Mouse (Mus musculus) urinary bladder, postnatal 4 days (tissue): ENCODE data around the gene Ap5b1.

Experiments used
- DNase-seq, 2 experiments: peaks; one replicate each; pipeline ENCODE4 v3.0.0; 2021 to 2022; ENCODE audit warnings: low spot score in 2 of 2

Ap5b1 gene

DNA sequence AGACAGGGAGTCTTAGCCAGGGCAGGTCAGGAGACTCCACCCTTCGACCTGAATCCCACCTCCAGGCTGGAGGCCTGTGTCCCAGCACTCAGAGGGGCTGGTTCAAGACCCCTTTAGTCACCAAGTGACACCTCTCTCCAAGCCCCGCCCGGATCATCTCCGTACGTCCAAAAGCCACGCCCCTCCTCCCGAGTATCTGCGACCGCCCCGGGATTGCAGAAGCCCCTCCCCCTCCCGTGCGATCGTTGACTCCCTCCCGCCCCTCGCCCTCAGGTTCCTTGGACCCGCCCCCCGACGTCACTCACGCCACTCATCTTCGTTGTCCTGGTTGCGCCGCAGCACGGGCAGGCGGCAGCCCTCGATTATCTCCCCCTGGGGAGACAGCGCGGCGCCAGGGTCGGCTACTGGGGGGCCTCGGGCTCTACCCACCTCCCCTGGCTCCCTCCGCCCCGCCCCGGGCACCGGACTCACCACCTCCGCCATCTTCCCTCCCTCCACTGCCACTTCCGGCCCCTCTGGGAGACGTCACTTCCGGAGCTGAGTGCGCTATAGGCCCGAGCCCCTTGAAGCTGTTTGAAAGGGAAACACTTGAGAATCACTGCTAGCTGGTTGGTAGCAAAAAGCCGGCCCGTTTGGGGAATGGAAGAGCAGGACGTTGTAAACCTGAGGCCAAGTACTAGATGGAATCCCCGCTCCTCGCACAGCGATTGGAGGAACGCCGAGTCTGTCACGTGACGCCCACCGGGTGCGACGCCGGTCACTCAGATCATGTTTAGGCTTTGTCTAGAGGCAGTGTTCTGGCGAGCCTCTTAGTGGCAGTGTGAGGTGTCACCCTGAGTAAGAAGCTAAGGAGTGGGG lies 42.0 kb downstream of the Ap5b1 start, which contains the start of gene Kat5:
Gene Kat5, minus strand, starts transcription at position 691 of the 858 bp plus-strand sequence.
- DNase-seq = peak; percentile 89 to 92

DNA sequence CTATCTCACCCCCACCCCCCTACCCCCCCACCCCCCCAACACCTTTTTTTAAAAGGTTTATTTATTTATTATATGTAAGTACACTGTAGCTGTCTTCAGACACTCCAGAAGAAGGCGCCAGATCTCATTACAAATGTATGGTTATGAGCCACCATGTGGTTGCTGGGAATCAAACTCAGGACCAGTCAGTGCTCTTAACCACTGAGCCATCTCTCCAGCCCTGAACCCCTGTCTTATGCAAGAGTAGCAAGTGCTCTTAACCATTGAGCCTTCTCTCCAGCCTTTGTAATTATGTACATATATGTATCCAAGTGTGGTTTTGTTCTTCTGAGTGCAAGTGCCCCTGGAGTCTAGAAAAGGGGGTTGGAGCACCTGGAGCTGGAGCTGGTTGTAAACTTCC lies 44.1 kb downstream of the Ap5b1 start:
- DNase-seq = no peak

DNA sequence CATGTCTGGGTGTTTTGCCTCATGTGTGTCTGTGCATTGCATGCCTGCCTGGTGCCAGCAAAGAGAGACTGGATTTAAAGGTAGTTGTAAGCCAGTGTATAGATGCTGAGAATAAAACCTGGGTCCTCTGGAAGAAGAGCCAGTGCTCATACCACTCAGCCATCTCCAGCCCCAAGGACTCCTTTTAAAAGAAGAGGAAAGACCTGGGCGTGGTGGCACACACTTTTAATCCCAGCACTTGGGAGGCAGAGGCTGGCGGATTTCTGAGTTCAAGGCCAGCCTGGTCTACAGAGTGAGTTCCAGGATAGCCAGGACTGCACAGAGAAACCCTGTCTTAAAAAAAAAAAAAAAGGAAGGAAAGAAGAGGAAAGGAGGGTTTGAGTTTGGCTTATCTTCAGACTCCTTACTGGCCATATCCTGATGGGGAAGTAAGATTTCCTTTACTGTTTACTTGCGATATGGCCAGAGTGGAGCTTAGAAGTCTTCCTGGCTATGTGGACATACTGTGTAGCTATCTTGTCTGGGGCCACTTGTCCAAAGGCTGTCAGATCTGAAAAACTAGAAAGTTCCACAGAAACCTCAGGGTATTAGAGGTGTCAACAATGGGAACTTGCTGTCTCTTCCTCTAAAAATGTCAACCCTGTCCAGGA lies 45.1 kb downstream of the Ap5b1 start:
- DNase-seq = no peak

DNA sequence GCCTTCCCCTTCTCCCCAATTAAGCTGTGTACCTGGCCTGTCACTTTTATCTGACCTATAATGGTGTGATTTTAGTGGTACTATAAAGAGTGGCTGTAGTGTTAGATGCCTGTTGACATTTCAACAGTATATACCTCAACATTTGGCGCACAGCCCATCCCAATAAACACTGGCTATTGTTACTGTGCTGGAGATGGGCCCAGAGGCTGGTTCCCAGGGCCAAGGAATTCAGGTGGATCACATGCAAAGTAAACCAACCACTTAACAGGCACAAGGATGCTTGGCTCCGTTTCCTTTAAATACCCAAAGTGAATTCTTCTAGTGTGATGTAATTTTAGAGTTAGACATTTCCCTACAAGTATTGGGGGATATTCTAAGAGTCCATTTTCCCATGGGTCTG lies 47.1 kb downstream of the Ap5b1 start:
- DNase-seq = no peak

DNA sequence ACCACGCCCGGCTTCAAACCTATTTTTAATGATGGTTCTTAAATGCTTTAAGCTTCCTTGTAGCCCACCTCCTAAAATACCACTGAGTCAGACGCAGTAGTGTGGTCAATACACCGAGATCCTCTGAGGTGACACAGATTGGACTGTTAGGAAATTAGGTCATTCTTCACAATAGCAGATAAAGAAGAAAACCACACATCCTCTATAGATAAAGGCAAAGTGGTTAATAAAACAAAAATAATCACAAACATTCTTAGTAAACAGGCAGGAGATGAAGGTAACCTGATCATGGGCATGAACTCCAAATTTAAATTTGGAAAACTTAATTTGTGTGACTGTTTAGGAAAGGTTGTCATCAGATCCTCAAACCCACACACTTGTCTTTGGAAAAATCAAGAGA lies 52.2 kb downstream of the Ap5b1 start:
- no peak for DNase-seq
